Mouse (Mus musculus) embryonic facial prominence, embryonic 15.5 days (tissue): ENCODE data around the gene Olfr628. TPM values are rescaled to one million over a fixed set of nuclear protein-coding genes. Genes with fewer than 3 reads are reported as not detected.

Source experiments
- ATAC-seq: fragments of 200-750 bp; cut with Nextera tagmentation; 2 replicates; pipeline ENCODE4 v1.8.0; 2017; ENCODE audit warnings: low read depth, moderate TSS enrichment; ENCODE audit not compliant: insufficient number of reproducible peaks, low FRiP score, low TSS enrichment
- H3K27ac ChIP-seq: fragments of 300-500 bp; sonication (generic); replicated peaks from 2 replicates; pipeline ENCODE4 v1.5.1; 2015; ENCODE audit warnings: mild to moderate bottlenecking, inconsistent platforms
- H3K27me3 ChIP-seq: fragments of 300-500 bp; sonication (generic); 2 replicates; pipeline ENCODE4 v1.6.1; 2015; ENCODE audit warnings: inconsistent platforms
- H3K36me3 ChIP-seq: fragments of 300-500 bp; sonication (generic); 2 replicates; pipeline ENCODE4 v1.6.1; 2015; ENCODE audit warnings: mild to moderate bottlenecking, inconsistent platforms
- H3K4me1 ChIP-seq: fragments of 300-500 bp; sonication (generic); 2 replicates; pipeline ENCODE4 v1.6.1; 2015; ENCODE audit warnings: inconsistent platforms
- H3K4me2 ChIP-seq: fragments of 300-500 bp; sonication (generic); replicated peaks from 2 replicates; pipeline ENCODE4 v1.6.1; 2015; ENCODE audit warnings: mild to moderate bottlenecking, inconsistent platforms
- H3K4me3 ChIP-seq: fragments of 300-500 bp; sonication (generic); replicated peaks from 2 replicates; pipeline ENCODE4 v1.5.1; 2015; ENCODE audit warnings: mild to moderate bottlenecking, inconsistent platforms
- H3K9ac ChIP-seq: fragments of 300-500 bp; sonication (generic); 2 replicates; pipeline ENCODE4 v1.6.1; 2015; ENCODE audit warnings: inconsistent platforms
- H3K9me3 ChIP-seq: fragments of 300-500 bp; sonication (generic); replicated peaks from 2 replicates; pipeline ENCODE4 v1.6.1; 2016; ENCODE audit warnings: inconsistent platforms
- WGBS: fragments of 180-500 bp; shearing (Covaris S2); methylation state at CpG from one replicate; pipeline ENCODE4 v1.1.7; 2015; 5-methylcytosine and 5-hydroxymethylcytosine counted together
- polyA plus RNA-seq: library from polyadenylated mRNA; unstranded; fragments of >200 nt; fragmentation: Nextera tagmentation; extraction: Ambion mirVana; gene quantifications from 2 replicates; pipeline ENCODE4 v1.2.1, GENCODE M21; 2015

Olfr628 gene
- polyA plus RNA-seq, 1 experiment from 2014 or later: not detected

- Histone ChIP-seq H3K27me3 (no peaks in the 10 kb centered on the region), H3K36me3 (no peaks in the 10 kb centered on the region), H3K4me2 (no peak within 1 kb of the TSS), H3K9ac (no peak within 1 kb of the TSS), H3K27ac (no peak within 1 kb of the TSS), H3K4me1 (no peaks in the 10 kb centered on the region), H3K4me3 (no peak within 1 kb of the TSS), H3K9me3 (no peaks in the 10 kb centered on the region)
- 74% methylated on average over 3 of the region's 3 CpGs for WGBS
- ATAC-seq: no peak
Measured at GRCm38 (mm10) chr7:103779598-103779997, 49.4 kb downstream of the Olfr628 start, which contains the start of gene Olfr68. TSS of gene Olfr68 (minus strand) at chr7:103779698.

Other genes starting within 250 kb of the Olfr628 start
- gene Olfr609, start 232.3 kb upstream of the Olfr628 start, polyA plus RNA-seq: not detected in 2 replicates
- 0.28 TPM in 1 of 2 replicates, not detected in the other for gene Olfr610, start 218.3 kb upstream of the Olfr628 start, polyA plus RNA-seq
- gene Olfr611, start 209.5 kb upstream of the Olfr628 start, polyA plus RNA-seq: not detected in 2 replicates
- gene Olfr612, start 187.7 kb upstream of the Olfr628 start, polyA plus RNA-seq: 0.26 and 0.27 TPM in 2 replicates
- gene Olfr613, start 182.3 kb upstream of the Olfr628 start, polyA plus RNA-seq: 0.08 and 0.11 TPM in 2 replicates
- 0.25 and 0.29 TPM in 2 replicates for gene Olfr615, start 174.3 kb upstream of the Olfr628 start, polyA plus RNA-seq
- gene Olfr616, start 161.2 kb upstream of the Olfr628 start, polyA plus RNA-seq: 0.11 TPM in 2 replicates
- gene Olfr617, start 157.3 kb upstream of the Olfr628 start, polyA plus RNA-seq: not detected in 2 replicates
- gene Olfr618, start 140.3 kb upstream of the Olfr628 start, polyA plus RNA-seq: 0.07 TPM in 1 of 2 replicates, not detected in the other
- gene Olfr619, start 129.8 kb upstream of the Olfr628 start, polyA plus RNA-seq: 0.20 TPM in 1 of 2 replicates, not detected in the other
- 0.21 and 0.24 TPM in 2 replicates for gene Olfr620, start 117.8 kb upstream of the Olfr628 start, polyA plus RNA-seq
- gene Olfr622, start 87.7 kb upstream of the Olfr628 start, polyA plus RNA-seq: 0.29 and 0.68 TPM in 2 replicates
- not detected in 2 replicates for gene Olfr623, start 66.7 kb upstream of the Olfr628 start, polyA plus RNA-seq
- 0.04 and 0.07 TPM in 2 replicates for gene Olfr624, start 59.2 kb upstream of the Olfr628 start, polyA plus RNA-seq
- gene Olfr625-ps1, start 47.7 kb upstream of the Olfr628 start, polyA plus RNA-seq: not detected in 2 replicates
- 0.17 TPM in 1 of 2 replicates, not detected in the other for gene Olfr243, start 15.7 kb upstream of the Olfr628 start, polyA plus RNA-seq
- gene Olfr629, start 14.6 kb downstream of the Olfr628 start, polyA plus RNA-seq: 0.09 TPM in 1 of 2 replicates, not detected in the other
- gene Olfr630, start 27.0 kb downstream of the Olfr628 start, polyA plus RNA-seq: not detected in 2 replicates
- 0.25 and 0.43 TPM in 2 replicates for gene Olfr69, start 41.2 kb downstream of the Olfr628 start, polyA plus RNA-seq
- gene Olfr68, start 49.3 kb downstream of the Olfr628 start, polyA plus RNA-seq: 0.12 TPM in 1 of 2 replicates, not detected in the other
- not detected in 2 replicates for gene Olfr67, start 61.4 kb downstream of the Olfr628 start, polyA plus RNA-seq
- gene Hbb-bt, start 83.6 kb downstream of the Olfr628 start, polyA plus RNA-seq: 2,578 and 3,288 TPM in 2 replicates
- 7,493 and 10,028 TPM in 2 replicates for gene Hbb-bs, start 97.7 kb downstream of the Olfr628 start, polyA plus RNA-seq
- gene Hbb-bh2, start 110.1 kb downstream of the Olfr628 start, polyA plus RNA-seq: not detected in 2 replicates
- 3.0 and 4.7 TPM in 2 replicates for gene Hbb-bh1, start 112.8 kb downstream of the Olfr628 start, polyA plus RNA-seq
- 296 and 441 TPM in 2 replicates for gene Hbb-y, start 122.8 kb downstream of the Olfr628 start, polyA plus RNA-seq
- gene Olfr66, start 155.9 kb downstream of the Olfr628 start, polyA plus RNA-seq: not detected in 2 replicates
- gene Olfr64, start 164.1 kb downstream of the Olfr628 start, polyA plus RNA-seq: 0.04 and 0.11 TPM in 2 replicates
- gene Olfr65, start 173.1 kb downstream of the Olfr628 start, polyA plus RNA-seq: 0.34 and 0.51 TPM in 2 replicates
- gene Olfr631, start 198.5 kb downstream of the Olfr628 start, polyA plus RNA-seq: not detected in 2 replicates
- gene Olfr632, start 204.0 kb downstream of the Olfr628 start, polyA plus RNA-seq: not detected in 2 replicates
- not detected in 2 replicates for gene Olfr633, start 214.1 kb downstream of the Olfr628 start, polyA plus RNA-seq
- 0.07 TPM in 2 replicates for gene Olfr635, start 240.8 kb downstream of the Olfr628 start, polyA plus RNA-seq